Mouse (Mus musculus) lung, postnatal 0 days (tissue): ENCODE measurements around the gene Dlg2. TPM values are rescaled to one million over a fixed set of nuclear protein-coding genes. Genes with fewer than 3 reads are reported as not detected.
A peak's percentile ranks its signal among the peaks of the same experiment; 100 is the strongest.

Experiments used
- ATAC-seq: fragments of 200-750 bp; cut with Nextera tagmentation; 2 replicates; pipeline ENCODE4 v1.8.0; 2017; ENCODE audit warnings: moderate library complexity
- DNase-seq: peaks from one replicate; pipeline ENCODE4 v3.0.0-alpha.2; 2016; ENCODE audit warnings: low spot score
- H3K27ac ChIP-seq: fragments of 300-500 bp; sonication (generic); 2 replicates; pipeline ENCODE4 v1.5.1; 2014; ENCODE audit warnings: antibody characterized with exemption, mild to moderate bottlenecking, low read length, mixed read lengths
- H3K27me3 ChIP-seq: fragments of 300-500 bp; sonication (generic); replicated peaks from 2 replicates; pipeline ENCODE4 v1.6.1; 2014; ENCODE audit warnings: low read length, mixed read lengths; ENCODE audit not compliant: insufficient read depth
- H3K36me3 ChIP-seq: fragments of 300-500 bp; sonication (generic); 2 replicates; pipeline ENCODE4 v1.6.1; 2014; ENCODE audit warnings: low read length, mixed read lengths; ENCODE audit not compliant: insufficient read depth
- H3K4me1 ChIP-seq: fragments of 300-500 bp; sonication (generic); 2 replicates; pipeline ENCODE4 v1.6.1; 2014; ENCODE audit warnings: antibody characterized with exemption, low read depth, low read length, mixed read lengths; ENCODE audit not compliant: insufficient read depth
- H3K4me2 ChIP-seq: fragments of 300-500 bp; sonication (generic); replicated peaks from 2 replicates; pipeline ENCODE4 v1.6.1; 2014; ENCODE audit warnings: low read depth, mild to moderate bottlenecking, low read length, moderate library complexity, mixed read lengths
- H3K4me3 ChIP-seq: fragments of 300-500 bp; sonication (generic); 2 replicates; pipeline ENCODE4 v1.5.1; 2014; ENCODE audit warnings: low read depth, low read length
- H3K9ac ChIP-seq: fragments of 300-500 bp; sonication (generic); replicated peaks from 2 replicates; pipeline ENCODE4 v1.6.1; 2014; ENCODE audit warnings: low read depth, mild to moderate bottlenecking
- H3K9me3 ChIP-seq: fragments of 300-500 bp; sonication (generic); 2 replicates; pipeline ENCODE4 v1.6.1; 2016; ENCODE audit warnings: low read length, mixed read lengths
- CTCF ChIP-seq: IDR thresholded peaks from 2 replicates; pipeline ENCODE4 v1.5.1; 2016; ENCODE audit warnings: antibody characterized with exemption, mild to moderate bottlenecking
- EP300 ChIP-seq: IDR thresholded peaks from 2 replicates; pipeline ENCODE4 v1.6.1; 2016; ENCODE audit warnings: antibody characterized with exemption, mild to moderate bottlenecking, control low read depth
- WGBS: fragments of 180-500 bp; shearing (Covaris S2); extraction: QIAGEN DNeasy Blood & Tissue Kit; methylation state at CpG from one replicate; pipeline ENCODE4 v1.1.7; 2014; 5-methylcytosine and 5-hydroxymethylcytosine counted together
- polyA plus RNA-seq: library from polyadenylated mRNA; unstranded; fragments of >200 nt; fragmentation: Nextera tagmentation; extraction: Ambion mirVana; gene quantifications from 2 replicates; pipeline ENCODE4 v1.2.1, GENCODE M21; 2015

Gene Dlg2
- polyA plus RNA-seq, 1 experiment from 2014 or later, result 0.43 TPM

GRCm38 (mm10) chr7:92147499-92147898 is 1671.0 kb downstream of the Dlg2 start:
- H3K4me3 ChIP-seq, result no peak overlapping the region
- 85% methylated on average over 1 of the region's 1 CpGs for WGBS
- no peaks in the 10 kb centered on the region for H3K9me3 ChIP-seq
- H3K36me3 ChIP-seq, result no peaks in the 10 kb centered on the region
- no peak overlapping the region for H3K9ac ChIP-seq
- H3K4me1 ChIP-seq, result no peaks in the 10 kb centered on the region
- H3K27me3 ChIP-seq, result no peaks in the 10 kb centered on the region
- no peak overlapping the region for H3K4me2 ChIP-seq
- ATAC-seq, result no peak
- no peak for TF ChIP-seq CTCF
- no peak for TF ChIP-seq EP300
- DNase-seq, result no peak
- no peak overlapping the region for H3K27ac ChIP-seq

DNA sequence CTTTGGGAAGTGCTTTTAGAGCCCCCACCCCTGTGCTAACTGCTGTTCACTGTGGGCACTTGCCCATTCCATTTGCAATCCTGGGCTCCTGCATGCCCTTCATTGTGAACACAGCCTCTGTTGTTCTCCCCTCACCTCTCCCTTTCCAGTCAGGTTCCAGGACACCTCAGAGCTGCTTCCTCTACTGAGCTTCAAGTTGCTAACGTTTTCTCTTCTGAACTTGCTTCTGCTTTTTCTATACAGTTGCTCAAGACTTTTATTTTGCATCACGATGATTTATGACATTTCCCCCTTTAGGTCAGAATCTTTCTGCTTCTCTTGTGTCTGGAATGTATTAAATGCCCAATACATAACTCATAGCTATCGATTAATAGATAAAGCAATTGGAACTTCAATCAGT is 1674.3 kb downstream of the Dlg2 start:
- DNase-seq, result no peak
- Histone ChIP-seq H3K27ac (no peak overlapping the region), H3K4me1 (no peaks in the 10 kb centered on the region), H3K4me2 (no peak overlapping the region), H3K9ac (no peak overlapping the region), H3K4me3 (no peak overlapping the region), H3K36me3 (no peaks in the 10 kb centered on the region), H3K27me3 (no peaks in the 10 kb centered on the region), H3K9me3 (no peaks in the 10 kb centered on the region)
- no peak for ATAC-seq
- TF ChIP-seq CTCF (no peak), EP300 (no peak)
- WGBS, result 56% methylated on average over 3 of the region's 3 CpGs

- DNase-seq, result peak; percentile 53
- Histone ChIP-seq H3K36me3 (no peaks in the 10 kb centered on the region), H3K27ac (no peak overlapping the region), H3K27me3 (no peaks in the 10 kb centered on the region), H3K4me3 (no peak overlapping the region), H3K4me1 (no peaks in the 10 kb centered on the region), H3K4me2 (no peak overlapping the region), H3K9ac (no peak overlapping the region), H3K9me3 (no peaks in the 10 kb centered on the region)
- 0 out of 2 replicates have a peak, but pooled peaks have one; percentile 16 for TF ChIP-seq EP300
- no peak for TF ChIP-seq CTCF
- peak; percentile 68 for ATAC-seq
Measured at GRCm38 (mm10) chr7:92154603-92155002, 1678.1 kb downstream of the Dlg2 start.

GRCm38 (mm10) chr7:92163150-92163549 is 1686.7 kb downstream of the Dlg2 start:
- no peak overlapping the region for H3K9ac ChIP-seq
- ATAC-seq (no peak), DNase-seq (no peak)
- no peak overlapping the region for H3K4me3 ChIP-seq
- no peaks in the 10 kb centered on the region for H3K27me3 ChIP-seq
- H3K9me3 ChIP-seq, result no peaks in the 10 kb centered on the region
- H3K4me1 ChIP-seq, result no peaks in the 10 kb centered on the region
- no peaks in the 10 kb centered on the region for H3K36me3 ChIP-seq
- WGBS, result 89% methylated on average over 2 of the region's 2 CpGs
- no peak overlapping the region for H3K27ac ChIP-seq
- TF ChIP-seq CTCF, result no peak
- no peak for TF ChIP-seq EP300
- H3K4me2 ChIP-seq, result no peak overlapping the region

GRCm38 (mm10) chr7:92164316-92164715 is 1687.8 kb downstream of the Dlg2 start:
- WGBS, result 66% methylated on average over 2 of the region's 2 CpGs
- no peak for DNase-seq

DNA sequence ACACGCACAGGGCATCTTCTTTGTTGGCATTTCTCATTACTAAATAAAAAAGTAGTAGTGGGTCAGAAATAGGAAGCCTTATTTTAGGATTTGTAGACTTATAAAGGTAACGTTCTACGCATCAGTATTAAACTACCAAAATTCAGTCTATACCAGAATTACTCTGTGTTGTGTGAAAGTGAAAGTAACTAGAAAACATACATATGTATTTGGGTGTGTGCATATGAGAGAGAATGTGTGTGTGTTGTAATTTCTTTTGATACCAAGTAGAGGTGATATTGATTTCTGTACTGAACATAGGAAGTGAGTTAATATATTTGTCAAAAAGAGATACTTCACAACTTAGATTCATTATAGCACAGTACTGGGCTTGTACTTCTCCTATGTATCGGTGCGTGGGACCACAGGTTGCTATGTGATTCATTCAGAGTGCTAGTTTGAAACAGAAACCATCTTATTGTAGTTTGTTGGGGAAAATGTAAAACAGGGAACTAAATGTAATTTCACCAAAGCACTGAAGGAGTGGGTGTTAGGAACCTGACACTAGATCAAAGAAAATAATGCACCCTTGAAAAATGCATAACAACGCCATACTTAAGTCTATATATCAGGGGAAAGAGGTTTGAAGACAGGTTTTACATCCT is 1688.5 kb downstream of the Dlg2 start:
- no peaks in the 10 kb centered on the region for H3K36me3 ChIP-seq
- ATAC-seq (no peak), DNase-seq (no peak)
- no peaks in the 10 kb centered on the region for H3K27me3 ChIP-seq
- no peaks in the 10 kb centered on the region for H3K9me3 ChIP-seq
- H3K4me2 ChIP-seq, result no peak overlapping the region
- no peak overlapping the region for H3K4me3 ChIP-seq
- 86% methylated on average over 6 of the region's 6 CpGs for WGBS
- H3K9ac ChIP-seq, result no peak overlapping the region
- TF ChIP-seq CTCF (no peak), EP300 (no peak)
- H3K27ac ChIP-seq, result no peak overlapping the region
- H3K4me1 ChIP-seq, result no peaks in the 10 kb centered on the region

More at GRCm38 (mm10) chr7:92164316-92164715, 1687.8 kb downstream of the Dlg2 start:
- H3K9me3 ChIP-seq, result no peaks in the 10 kb centered on the region
- no peaks in the 10 kb centered on the region for H3K4me1 ChIP-seq
- no peak overlapping the region for H3K9ac ChIP-seq
- ATAC-seq, result no peak
- TF ChIP-seq CTCF (no peak), EP300 (no peak)
- H3K27ac ChIP-seq, result no peak overlapping the region
- H3K4me3 ChIP-seq, result no peak overlapping the region
- H3K27me3 ChIP-seq, result no peaks in the 10 kb centered on the region
- H3K4me2 ChIP-seq, result no peak overlapping the region
- no peaks in the 10 kb centered on the region for H3K36me3 ChIP-seq
